Mouse (Mus musculus): ENCODE measurements around the gene Inpp5a.
A peak's percentile ranks its signal among the peaks of the same experiment; 100 is the strongest.

The Inpp5a gene

DNA sequence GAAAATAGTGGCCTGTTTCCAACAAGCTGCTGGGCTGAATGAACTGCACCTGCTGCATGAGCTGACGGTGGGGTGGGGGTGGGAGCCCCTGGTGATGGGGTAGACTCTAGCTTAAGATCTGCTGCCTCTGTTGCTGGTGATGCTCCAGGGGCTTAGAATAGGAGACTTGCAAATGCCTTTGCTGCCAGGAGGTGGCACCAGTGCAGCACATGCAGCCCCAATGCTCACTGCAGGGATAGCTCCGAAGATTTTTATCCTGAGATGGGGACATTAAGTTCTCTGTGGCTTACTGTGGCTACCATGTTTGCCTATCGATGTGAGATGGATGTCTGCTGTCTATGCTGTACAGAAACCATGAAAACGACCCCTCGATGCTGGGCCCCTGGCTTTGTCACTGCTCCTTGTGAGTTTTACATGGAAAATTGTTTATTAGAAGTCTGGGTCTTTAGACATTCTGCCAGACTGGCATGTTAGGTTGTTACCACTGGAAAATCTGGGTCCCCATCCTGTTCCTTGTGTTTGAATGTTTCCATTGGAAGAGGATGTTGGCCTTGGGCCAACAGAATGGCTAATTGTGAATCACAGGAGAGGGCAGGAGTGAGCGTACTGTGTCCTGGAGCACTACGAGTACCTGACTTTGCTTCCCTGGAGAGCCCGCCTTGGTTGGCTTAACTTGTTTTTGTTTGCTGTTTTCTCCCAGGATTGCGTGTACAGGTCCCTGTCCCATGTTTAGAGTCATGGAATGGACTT, 95.5 kb downstream of the Inpp5a start:
- DNase-seq = peak; percentile 78 to 82

DNA sequence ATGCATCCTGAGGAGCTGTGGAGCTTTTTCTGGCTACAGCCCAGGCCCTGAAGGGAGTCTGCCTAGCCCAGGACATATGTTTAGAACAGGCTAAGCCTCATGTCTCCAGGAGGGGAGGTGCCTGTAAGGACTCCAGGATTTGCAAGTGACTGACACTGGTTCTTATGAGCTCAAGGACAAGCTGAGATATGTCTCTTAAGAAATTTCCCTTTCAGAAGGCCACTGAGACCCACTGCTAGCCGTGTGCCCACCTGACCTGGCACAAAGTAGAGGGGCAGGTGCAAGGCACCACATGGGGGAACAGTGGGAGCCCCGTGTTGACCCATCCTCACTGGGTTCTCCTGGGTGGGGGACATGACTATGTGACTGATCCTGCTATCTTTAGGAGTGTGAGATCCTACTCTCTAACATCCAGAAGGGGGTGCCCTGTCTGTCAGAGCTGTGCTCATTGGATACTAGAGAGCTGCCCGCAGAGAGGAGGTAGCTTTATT, 100.9 kb downstream of the Inpp5a start:
- peak; percentile 55 to 68 for DNase-seq

DNA sequence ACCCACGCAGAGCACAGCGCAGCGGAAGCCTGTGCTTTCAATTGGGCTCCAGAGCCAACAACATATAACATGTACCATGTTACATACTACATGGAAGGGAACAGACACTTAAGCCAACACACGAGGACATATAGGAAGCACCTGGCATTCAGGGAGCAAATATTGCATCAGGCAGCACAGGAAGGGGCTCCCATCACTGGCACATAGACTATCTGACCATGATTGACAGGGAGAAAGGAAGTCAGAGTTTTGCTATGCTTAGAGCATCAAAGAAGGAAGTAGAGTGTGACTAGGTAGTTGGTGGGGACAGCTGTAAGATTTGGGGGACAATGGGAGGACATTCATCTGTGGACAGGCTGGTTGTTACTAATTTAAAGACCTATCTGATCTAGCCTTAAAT, 103.4 kb downstream of the Inpp5a start:
- DNase-seq = no peak

DNA sequence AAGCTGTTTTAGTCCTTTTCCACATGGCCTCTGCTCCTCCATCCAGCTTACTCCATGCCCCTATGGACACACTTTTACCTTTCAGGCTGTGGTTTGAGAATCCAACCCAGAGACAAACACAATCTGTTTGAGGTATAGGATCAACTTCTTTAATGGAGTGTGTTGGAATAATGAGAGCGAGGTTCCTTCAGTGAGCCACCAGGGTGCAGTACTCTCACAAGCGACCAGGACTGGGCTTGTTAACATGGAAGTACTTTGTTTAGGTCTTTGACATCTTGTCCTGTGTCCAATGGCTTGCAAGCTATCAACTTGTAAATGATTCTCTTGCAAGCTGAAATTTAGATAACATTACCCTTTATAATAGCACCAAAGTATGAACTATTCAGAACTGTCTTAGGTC, 104.0 kb downstream of the Inpp5a start:
- peak in 1 of 2 experiments; percentile 37 for DNase-seq

DNA sequence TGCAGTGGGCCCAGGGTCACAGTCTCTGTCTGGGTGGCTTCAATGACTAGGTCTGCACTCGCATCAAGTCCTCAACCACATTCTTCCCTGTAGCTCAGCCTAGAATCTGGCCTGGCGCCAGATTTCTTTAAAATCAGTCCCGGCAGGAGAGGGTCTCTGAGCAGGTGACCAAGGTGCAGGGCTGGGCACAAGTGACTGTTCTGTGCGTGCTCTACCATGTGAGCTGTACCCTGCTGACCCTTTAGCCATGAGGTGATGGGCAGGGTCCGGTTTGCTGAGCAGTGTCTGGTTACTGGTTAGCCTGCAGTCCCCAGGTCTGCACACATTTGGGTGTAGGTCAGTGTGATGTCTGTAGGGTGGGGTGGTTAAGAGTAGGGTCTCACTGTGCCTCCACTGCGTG, 106.9 kb downstream of the Inpp5a start:
- DNase-seq = no peak

DNA sequence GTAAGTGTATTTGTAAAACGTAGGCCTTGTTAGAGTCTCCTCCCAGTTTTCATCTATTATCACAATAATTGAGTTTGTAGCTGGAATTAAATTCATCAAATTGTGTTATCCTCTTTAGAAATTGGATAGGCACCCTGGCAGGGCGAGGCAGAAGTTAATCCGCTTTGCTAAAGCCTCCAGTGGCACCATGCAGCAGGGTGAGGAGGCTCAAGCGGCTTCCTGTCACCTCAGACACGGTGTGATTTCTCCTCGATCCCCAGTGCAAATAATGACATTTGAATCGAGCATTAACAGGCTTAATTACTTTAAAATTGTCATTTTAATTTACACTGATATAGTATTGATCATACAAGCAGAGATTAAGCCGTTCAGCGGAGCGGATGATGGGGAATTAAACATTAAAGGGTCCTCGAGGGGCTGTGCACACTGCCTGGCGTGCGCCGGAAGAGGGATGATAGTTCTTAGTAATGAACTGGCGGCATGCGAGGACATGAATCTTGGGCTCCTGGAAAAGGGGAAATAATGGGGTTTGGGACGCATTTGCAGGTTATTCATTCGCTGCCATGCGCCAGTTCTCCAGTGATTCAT, 109.2 kb downstream of the Inpp5a start:
- no peak for DNase-seq

DNA sequence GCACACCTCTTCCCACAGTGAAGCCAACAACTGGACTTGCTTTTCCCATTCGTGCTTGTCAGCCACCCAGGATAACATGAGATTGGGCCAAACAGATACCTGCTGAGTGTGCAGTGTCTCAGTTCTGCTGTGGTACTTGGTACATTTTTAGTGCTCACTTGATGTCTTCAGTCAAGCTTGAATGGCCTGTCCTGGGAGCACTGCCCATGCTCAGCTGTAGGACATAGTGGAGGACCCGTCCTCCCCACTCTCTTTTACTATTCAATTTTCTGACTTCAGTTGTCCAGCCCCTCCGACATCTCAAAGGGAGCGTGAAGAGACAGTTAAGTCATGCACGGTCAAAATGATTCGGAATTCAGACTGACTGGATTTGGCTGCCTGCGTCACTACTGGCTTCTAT, 115.2 kb downstream of the Inpp5a start:
- no peak for DNase-seq

DNA sequence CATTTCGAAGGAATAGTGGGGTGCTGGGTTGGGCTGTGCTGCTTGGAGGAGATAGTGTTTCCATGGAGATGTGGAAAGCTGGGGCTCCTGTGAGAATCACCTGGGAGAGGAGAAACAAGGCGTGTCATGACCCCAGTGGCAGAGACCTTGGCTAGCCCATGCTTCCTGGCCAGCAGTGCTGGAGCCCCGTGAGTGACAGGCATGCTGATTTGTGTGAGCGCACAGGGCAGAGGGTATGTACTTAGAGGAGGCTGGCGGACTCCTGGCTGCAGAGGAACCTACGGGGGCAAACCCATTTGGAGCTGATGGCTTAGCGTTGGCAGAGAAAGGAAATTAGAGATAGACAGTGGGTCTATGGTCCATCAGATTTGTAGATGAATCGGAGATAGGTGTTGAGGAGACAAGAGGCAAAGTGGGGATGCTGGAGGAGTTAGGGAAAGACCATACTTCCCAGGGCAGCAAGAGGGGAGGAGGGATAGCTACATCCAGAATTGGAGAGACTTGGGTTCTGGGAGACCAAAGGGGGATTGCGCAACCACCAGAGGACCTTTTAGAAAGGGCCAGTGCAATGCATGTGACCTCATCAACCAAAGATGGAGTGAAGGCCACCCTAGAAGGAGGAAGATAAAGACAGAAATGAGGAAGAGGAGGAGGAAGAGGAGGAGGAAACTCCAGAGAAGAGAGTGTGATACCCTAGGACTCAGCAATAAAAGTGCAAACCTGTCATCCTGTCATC, 117.9 kb downstream of the Inpp5a start:
- no peak for DNase-seq

DNA sequence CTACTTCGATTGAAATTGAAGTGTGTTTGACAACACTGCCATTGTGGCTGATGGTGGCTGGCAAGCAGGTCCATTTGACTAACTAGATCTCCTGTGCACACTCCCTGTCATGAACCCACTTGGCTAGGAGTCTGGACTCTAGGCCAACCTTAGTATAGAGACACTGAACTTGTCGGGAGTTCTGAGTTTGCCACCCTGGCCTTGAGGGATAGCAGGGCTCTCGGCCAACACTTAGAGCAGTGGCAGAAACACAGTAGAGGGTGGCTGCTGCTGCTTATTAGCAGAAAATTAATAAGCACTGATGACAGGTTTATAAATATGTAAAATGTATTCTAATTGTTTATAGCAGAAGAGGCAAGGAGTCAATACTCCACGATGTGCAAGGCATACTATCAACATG, 120.0 kb downstream of the Inpp5a start:
- DNase-seq = no peak

DNA sequence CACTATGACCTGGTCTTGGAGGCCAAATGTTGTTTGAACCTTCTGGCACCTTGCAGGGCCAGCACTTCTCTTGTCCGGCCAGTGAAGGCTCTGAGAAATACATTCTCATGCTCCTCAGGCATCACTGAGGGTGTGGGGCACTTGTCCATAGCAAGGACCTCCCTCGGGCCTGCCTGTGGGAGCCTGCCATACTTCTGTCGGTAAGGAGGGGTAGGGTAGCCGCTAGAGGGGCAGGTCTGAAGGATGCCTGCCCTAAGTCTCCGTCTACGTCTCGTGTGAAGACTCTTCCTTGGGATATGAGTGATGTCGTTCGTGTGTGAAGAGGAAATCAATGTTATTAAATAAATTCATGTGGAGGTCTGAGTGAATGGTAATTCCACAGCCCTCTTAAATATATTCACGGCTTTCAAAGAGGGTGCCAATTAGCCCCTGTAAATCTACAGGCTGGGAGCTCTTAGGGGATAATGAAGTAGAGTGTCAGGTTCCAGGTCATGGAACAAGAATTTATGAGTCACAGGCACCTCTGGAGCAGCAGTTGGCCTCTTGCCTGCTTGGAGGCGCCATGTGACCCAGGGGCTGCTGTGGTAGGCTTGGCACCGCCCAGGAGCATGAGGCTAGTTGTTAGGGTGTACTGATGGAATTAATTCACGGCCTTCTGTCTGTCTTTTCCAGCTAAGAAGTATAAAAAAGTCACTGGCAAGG, 127.2 kb downstream of the Inpp5a start:
- DNase-seq = no peak

DNA sequence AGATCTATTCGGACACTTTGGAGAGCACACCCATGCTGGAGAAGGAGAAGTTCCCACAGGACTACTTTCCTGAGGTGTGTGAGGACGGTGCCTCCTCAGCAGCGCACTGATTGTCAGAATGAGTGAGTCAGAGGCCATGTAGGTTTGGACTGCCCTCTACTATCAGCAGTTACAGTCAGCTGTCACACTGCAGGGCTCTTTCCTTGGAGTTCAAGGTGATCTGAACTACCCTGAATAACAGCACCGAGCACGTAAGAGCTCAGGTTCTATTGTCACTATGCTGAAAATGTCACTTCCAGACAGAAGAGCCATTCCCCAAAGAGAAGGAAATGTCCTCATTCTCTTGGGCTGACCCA, 127.7 kb downstream of the Inpp5a start:
- DNase-seq = no peak

DNA sequence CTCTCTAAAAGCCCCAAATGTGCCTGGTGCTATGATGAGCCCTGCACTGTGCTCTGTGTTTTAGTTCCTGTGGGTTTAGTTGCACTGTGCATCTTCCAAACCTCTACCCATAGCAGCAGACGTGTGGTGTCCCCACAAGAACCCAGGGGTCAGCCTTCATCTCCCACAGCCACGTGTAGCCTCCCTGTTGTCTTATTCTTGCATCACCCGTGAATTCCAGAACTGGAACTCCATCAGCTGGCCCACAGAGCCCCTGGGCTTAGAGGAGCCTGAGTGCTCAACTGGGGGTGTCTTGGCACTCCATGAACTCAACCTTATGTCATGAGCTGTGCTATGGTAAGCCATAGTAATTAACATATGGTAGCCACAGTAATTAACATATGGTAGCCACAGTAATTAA, 129.4 kb downstream of the Inpp5a start:
- no peak for DNase-seq

DNA sequence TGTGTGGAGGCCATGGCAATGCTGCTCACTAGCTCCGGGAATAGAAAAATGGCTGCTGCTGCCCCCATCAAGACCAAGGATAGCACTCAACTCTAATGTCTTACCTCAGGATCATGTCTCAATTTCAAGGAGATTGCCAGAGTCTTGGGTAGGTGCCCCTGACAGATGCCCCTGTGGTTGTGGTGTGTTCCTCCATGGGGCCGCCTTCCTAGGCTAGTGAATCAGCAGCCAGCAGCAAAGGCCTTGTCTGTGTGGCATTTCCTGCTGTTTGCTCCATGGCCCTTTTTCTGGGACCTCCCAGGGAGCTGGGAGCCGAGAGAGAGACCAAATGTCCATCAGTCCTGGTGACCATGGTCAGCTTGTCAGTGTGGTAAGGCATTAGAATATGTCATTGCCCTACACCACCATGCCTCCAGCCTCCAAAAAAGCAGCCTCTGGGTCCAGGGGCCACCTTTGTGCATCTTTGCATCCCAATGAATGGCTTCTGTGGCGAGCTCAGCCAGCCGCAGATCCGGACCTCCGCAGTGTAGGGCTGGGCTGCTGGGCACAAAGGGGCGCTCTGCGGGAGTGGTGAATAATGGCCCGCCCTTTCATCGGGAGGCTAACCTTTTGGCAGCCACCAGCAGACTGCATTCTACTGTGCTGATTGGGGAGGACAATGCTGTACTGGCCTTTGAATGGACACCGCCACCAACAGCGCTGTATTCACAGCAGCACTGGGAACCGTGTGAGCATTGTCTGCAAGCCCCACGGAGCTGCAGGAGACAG, 139.6 kb downstream of the Inpp5a start:
- DNase-seq = no peak

DNA sequence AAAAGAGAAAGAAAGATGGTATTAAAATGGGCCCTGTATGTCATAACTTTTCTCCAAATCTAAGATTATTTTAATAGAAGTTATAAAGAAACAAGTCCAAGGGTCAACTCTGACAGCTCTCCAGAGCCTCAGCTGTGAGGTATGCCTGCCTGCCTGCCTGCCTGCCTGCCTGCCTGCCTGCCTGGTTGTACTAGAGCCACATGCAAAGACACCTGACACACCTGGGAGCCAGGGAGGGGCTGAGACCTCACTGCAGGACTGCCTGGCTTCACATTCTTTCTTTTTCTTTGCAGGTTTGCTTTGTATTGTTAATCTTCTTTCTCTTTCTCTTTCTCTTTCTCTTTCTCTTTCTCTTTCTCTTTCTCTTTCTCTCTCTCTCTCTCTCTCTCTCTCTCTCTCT, 140.3 kb downstream of the Inpp5a start:
- DNase-seq = no peak

DNA sequence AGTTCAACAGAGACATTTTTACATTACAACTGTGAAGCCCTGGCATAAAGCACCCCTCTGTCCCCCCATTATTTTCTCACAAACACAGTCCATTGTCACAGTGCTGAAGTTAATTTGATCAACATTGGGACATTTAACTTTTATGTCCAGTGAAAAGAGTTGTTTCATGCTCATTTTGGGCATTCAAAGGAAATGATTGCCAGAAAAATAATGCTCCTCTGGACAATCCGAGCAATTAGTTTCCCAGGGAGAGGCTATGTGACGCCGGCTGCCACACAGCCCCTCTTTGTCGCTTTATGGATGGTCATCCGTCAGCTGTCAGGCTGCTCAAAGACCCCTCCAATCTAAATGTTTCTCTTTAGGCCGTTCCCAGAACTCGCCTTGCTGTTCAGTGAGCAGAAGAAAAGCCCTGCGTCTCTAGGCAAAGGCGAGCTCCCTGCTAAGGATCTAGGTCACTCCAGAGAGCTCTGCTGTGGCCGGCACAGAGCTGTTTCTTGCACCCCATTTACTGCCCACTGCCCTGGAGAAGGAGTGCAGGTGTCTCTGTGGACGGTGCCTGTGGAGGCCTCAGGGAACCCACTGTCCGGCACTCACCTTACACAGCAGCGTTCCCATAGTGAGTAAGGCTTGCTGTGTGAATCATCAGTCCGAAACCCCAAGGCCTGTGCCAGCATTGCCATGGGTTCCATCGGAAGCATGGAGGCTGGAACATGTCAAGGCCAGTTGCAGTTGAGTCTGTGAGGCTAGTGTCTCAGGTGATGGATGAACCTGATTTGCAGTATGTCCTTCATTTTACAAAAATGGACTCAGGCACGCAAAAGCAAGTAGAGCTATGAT, 141.9 kb downstream of the Inpp5a start:
- no peak for DNase-seq

DNA sequence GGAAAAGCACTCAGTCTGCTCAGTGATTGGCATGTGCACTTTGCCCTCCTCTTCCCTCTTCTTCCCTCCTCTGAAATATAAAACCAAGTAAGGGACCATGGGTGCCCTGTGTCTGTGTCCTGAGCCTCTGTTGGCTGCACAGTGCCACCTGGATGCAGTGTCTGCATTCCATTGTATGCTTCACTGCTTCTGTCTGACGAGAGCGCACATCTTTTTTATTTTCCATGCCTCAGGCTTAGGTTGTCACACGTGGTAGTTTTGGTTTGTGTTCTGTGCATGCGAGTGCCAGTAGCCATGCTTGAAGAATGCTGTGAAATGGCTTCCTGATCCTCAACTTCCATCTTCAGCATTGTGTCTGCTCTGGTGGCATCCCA, 142.5 kb downstream of the Inpp5a start:
- no peak for DNase-seq

DNA sequence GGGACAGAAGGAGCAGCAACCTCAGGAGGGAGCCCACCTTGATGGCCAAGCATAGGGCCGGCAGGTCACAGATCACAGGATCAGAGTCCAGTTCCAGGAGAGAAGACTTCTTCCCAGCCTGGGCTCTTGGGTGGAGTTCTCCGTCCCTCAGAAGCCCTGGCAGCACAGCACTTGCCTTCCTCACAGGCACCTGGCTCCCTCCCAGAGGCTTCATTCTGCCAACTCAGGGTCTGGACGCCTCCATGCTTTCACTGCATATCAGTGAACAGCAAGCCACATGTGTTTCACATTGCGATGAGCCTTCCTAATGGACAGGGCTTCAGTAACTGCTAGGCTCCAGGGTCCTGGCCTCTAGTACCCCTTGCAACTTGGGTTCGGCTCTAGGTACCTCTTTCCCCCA, 147.4 kb downstream of the Inpp5a start:
- peak; percentile 75 to 81 for DNase-seq

DNA sequence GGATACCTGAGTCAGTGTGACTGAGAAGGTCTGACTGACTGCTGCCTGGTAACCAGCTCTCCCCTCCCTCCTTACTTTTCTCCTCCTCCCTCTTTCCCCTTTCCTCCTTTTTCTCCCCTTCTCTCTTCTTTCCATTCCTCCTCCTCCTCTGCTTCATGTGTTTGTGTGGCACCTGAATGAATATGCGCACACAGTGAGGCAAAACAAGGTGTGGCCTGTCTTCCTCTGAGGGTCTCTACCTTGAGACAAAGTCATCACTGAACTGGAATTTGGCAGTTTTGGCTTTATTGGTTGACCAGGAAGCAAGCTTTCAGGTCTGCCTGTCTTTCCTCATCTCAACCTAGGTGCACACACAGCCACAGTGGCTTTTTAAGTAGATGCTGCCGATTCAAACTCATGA, 147.9 kb downstream of the Inpp5a start:
- DNase-seq = no peak

DNA sequence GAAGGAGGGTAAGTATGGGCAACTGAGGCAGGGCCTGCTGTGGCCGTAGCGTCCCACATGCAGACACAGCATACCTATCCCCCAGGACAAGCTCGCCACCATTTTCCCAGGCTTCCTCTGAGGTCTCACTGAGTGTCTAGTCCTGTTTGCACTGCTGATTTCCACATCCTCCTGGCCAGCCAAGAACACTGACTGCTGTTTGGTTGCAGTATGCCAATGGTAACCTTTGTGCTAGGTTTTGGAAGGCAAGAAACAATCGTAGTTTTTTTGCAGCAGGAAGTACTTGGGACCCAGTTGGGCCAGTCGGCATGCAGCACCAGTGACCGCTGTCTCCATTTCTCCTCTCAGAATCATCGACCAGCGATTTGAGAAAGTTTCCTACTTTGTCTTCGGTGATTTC, 148.9 kb downstream of the Inpp5a start:
- DNase-seq = no peak

DNA sequence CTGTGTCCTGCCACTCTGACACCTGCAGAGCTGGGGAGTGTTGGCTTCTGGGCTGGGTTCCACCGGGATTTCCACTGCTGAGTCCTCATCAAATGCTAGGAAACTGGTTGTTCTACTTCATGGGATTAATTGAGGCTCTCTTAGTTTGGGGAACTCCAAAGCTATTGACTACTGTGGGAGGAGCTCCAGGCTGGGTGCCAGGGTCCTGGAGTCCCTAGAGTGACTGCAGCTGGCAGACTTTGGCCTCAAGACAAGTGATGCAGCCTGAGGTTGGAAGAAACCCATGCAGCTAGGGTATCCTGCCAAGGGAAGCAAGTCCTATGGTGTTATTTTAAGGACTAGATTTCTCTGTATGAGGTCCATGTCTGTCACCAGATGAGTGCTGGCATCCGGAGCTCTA, 149.6 kb downstream of the Inpp5a start:
- DNase-seq = peak; percentile 32 to 36

DNA sequence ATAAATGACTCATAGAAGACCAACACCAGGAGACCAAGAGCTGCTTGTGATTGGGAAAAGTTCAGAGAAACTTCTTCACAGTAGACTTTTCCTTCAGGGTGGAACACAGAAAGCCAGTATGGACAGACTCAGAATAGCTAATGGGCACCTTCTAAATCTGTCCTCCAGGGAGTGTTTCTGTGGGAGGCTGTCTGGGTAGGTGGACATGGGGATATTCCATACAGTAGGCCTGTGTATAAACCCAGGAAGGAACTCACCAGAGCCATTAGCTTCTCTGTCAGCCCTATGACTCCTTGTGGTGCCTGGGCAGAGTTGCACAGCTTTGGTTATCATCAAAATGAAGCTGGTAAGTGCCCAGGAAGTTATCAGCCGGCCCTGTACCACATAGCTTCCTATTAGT, 151.7 kb downstream of the Inpp5a start:
- no peak for DNase-seq

DNA sequence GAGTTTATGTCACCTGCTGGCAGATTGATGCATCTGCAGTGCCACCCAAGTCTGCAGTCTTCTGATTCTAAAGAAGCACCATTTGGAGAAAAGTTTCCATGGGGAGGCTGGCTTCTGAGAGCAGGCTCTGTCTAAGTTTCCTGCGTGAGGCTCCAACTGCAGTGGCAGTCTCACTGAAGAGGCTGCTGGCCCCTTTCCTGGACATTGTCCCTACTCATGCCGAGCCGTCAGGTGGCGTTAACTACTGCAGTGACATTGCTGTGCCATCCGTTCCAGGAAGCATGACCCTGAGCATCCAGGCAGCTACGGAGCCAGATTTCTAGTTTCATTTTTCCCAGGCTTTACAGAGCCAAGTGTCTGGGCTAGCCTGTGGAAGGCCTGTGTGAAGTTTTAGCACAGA, 152.5 kb downstream of the Inpp5a start:
- peak; percentile 51 to 71 for DNase-seq

All from cerebellum, postnatal 14 days (tissue).